Mouse (Mus musculus): Measurements from ENCODE around the gene Klhl25. TPM values are rescaled to one million over a fixed set of nuclear protein-coding genes. Genes with fewer than 3 reads are reported as not detected.

Klhl25 gene
- 36.3 TPM for polyA plus RNA-seq (2017; shearing (Covaris generic))

DNA sequence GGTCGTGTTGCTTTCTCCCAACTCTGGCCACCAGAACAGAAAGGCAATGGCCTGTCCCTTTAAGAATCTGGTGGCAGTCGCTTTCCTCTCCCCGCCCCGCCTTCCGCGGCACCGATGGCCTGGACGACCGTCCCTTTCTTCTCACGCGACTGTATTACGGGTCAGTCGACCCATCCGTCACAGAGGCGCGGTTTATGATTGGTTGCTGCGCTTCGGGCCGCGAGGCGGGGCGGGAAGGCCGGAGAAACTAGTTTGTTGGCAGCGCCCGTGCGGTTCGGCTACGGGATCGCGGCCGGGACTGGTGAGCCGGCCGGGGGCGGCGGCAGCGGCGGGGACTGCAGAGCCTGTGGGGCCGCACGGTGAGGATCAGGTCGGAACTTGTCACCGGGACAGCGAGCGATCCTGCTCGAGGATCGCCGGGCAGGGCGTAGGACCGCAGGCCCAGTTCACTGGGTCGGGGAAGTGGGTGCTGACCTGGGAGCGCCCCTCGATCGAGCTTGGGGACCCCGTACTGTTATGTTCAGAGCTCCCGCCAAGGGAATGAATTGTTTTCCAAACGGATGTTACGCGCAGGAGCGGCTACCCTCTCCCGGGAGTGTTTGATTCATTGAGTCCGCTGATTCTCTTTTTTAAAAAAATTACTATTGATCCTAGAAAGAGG is at the start of gene Klhl25:
Gene Klhl25, plus strand, starts transcription at position 196 of the 661 bp plus-strand sequence.

All from inflammation-experienced regulatory T-cells, adult 16 weeks (primary cell).